Mouse (Mus musculus): ENCODE data around the gene Cyyr1. TPM values are rescaled to one million over a fixed set of nuclear protein-coding genes. Genes with fewer than 3 reads are reported as not detected.

Gene Cyyr1
- polyA plus RNA-seq, 1 experiment from 2014 or later = 3.8 TPM

GRCm38 (mm10) chr16:85541023-85541422 lies 12.2 kb downstream of the Cyyr1 start:
- no peaks in the 10 kb centered on the region for H3K27me3 ChIP-seq (ENCODE audit: control insufficient read depth, insufficient read depth, low read length)
- H3K9me3 ChIP-seq (ENCODE audit: control insufficient read depth, low read length) = no peaks in the 10 kb centered on the region
- no peaks in the 10 kb centered on the region for H3K36me3 ChIP-seq (replicated peaks; ENCODE audit: control insufficient read depth, insufficient read depth)
- ATAC-seq (ENCODE audit: low FRiP score) (no peak), DNase-seq (ENCODE audit: low spot score) (no peak)
- no peak overlapping the region for H3K4me3 ChIP-seq (replicated peaks; ENCODE audit: low read length)
- no peak overlapping the region for H3K9ac ChIP-seq
- no peak overlapping the region for H3K4me2 ChIP-seq (replicated peaks)
- no peaks in the 10 kb centered on the region for H3K4me1 ChIP-seq (replicated peaks; ENCODE audit: control insufficient read depth, insufficient read depth, low read length)
- H3K27ac ChIP-seq = no peak overlapping the region
- 88% methylated on average over 6 of the region's 6 CpGs for WGBS

GRCm38 (mm10) chr16:85538367-85538766 lies 14.8 kb downstream of the Cyyr1 start:
- DNase-seq (ENCODE audit: low spot score) (no peak), ATAC-seq (ENCODE audit: low FRiP score) (no peak)
- Histone ChIP-seq H3K4me1 (replicated peaks; ENCODE audit: control insufficient read depth, insufficient read depth, low read length) (no peaks in the 10 kb centered on the region), H3K9me3 (ENCODE audit: control insufficient read depth, low read length) (no peaks in the 10 kb centered on the region), H3K9ac (no peak overlapping the region), H3K36me3 (replicated peaks; ENCODE audit: control insufficient read depth, insufficient read depth) (no peaks in the 10 kb centered on the region), H3K4me3 (replicated peaks; ENCODE audit: low read length) (no peak overlapping the region), H3K27ac (no peak overlapping the region), H3K4me2 (replicated peaks) (no peak overlapping the region), H3K27me3 (ENCODE audit: control insufficient read depth, insufficient read depth, low read length) (no peaks in the 10 kb centered on the region)
- WGBS = 80% methylated on average over 5 of the region's 5 CpGs

DNA sequence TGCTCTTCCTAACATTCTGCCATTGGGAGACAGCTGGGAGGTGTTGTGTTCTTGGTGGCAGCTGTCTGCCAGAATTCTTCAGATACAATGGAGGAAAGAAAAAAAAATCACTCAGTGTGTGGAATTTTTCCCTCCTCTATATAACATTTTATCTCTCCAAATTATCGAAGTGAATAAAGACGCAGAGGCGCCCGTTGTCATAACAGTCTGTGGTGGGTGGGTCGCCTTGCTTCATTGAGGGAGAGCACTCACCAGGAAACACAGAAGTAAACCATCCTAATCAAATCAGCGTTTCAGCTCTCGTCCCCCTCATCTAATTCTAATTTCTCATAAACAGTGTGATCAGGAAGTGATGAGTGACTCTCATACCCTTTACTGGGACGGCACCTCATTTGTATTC lies 17.1 kb downstream of the Cyyr1 start:
- no peaks in the 10 kb centered on the region for H3K36me3 ChIP-seq (replicated peaks; ENCODE audit: control insufficient read depth, insufficient read depth)
- no peak overlapping the region for H3K4me3 ChIP-seq (replicated peaks; ENCODE audit: low read length)
- no peaks in the 10 kb centered on the region for H3K27me3 ChIP-seq (ENCODE audit: control insufficient read depth, insufficient read depth, low read length)
- no peak for DNase-seq (ENCODE audit: low spot score)
- H3K9ac ChIP-seq = no peak overlapping the region
- H3K27ac ChIP-seq = no peak overlapping the region
- H3K9me3 ChIP-seq (ENCODE audit: control insufficient read depth, low read length) = no peaks in the 10 kb centered on the region
- 84% methylated on average over 8 of the region's 8 CpGs for WGBS
- H3K4me1 ChIP-seq (replicated peaks; ENCODE audit: control insufficient read depth, insufficient read depth, low read length) = no peaks in the 10 kb centered on the region
- H3K4me2 ChIP-seq (replicated peaks) = no peak overlapping the region
- peak; percentile 14; the same call in 1 of the 2 replicates for ATAC-seq (ENCODE audit: low FRiP score)

DNA sequence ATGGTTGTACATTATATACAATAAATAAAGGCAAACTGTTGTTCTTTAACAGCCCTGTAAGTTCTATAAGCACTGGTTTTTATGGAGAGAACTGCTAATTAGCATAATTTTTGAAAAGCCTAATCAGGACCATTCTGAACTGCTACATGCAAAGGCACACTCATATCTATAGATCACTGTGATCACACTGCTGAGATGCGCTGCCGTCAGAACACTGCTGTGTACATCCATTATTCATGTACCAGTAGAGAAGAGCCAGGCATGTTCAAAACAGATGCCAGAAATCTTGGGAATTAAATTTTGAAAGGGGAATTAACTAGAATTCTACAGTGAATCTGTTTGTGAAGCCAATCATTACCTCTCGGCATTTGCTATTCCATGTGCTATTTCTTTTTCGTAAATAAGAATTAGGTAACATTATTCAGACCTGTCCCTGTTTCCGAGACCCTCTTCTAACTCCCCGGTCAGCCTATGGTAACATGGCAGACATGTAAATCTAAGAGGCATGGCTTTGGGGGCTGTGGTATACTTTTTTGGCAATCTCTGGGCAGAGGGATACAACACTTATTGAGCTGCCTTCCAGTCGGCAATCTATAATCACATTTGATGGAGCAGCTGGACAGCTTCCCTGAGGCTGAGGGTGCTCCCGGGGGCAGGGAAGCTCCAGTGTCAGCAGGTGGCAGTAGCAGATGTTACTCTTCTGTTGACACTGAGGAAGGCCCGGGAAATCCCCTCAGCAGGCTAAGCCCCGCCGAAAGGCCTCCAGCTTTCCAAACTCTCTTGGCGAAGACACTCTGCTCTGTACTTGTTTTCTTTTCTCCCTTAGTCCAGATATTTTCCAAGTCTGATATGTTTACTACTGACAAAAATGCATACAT lies 25.2 kb downstream of the Cyyr1 start:
- ATAC-seq (ENCODE audit: low FRiP score) = peak; percentile 69; the same call in 1 of the 2 replicates
- H3K4me2 ChIP-seq (replicated peaks) = 0 out of 2 replicates have a peak overlapping the region, but pooled peaks have one; percentile 12
- H3K4me1 ChIP-seq (replicated peaks; ENCODE audit: control insufficient read depth, insufficient read depth, low read length) = no peaks in the 10 kb centered on the region; the same call in 1 of the 2 replicates
- H3K36me3 ChIP-seq (replicated peaks; ENCODE audit: control insufficient read depth, insufficient read depth) = no peaks in the 10 kb centered on the region
- H3K27me3 ChIP-seq (ENCODE audit: control insufficient read depth, insufficient read depth, low read length) = no peaks in the 10 kb centered on the region
- H3K9me3 ChIP-seq (ENCODE audit: control insufficient read depth, low read length) = no peaks in the 10 kb centered on the region
- H3K27ac ChIP-seq = no peak overlapping the region
- H3K9ac ChIP-seq = no peak overlapping the region
- H3K4me3 ChIP-seq (replicated peaks; ENCODE audit: low read length) = no peak overlapping the region
- peak; percentile 24 for DNase-seq (ENCODE audit: low spot score)
- WGBS = 41% methylated on average over 12 of the region's 12 CpGs

GRCm38 (mm10) chr16:85524589-85524988 lies 28.6 kb downstream of the Cyyr1 start:
- H3K27me3 ChIP-seq (ENCODE audit: control insufficient read depth, insufficient read depth, low read length) = no peaks in the 10 kb centered on the region
- 83% methylated on average over 8 of the region's 8 CpGs for WGBS
- no peaks in the 10 kb centered on the region for H3K9me3 ChIP-seq (ENCODE audit: control insufficient read depth, low read length)
- H3K4me2 ChIP-seq (replicated peaks) = no peak overlapping the region
- ATAC-seq (ENCODE audit: low FRiP score) = no peak
- H3K4me1 ChIP-seq (replicated peaks; ENCODE audit: control insufficient read depth, insufficient read depth, low read length) = no peaks in the 10 kb centered on the region; the same call in 1 of the 2 replicates
- DNase-seq (ENCODE audit: low spot score) = no peak
- no peak overlapping the region for H3K27ac ChIP-seq
- H3K4me3 ChIP-seq (replicated peaks; ENCODE audit: low read length) = no peak overlapping the region
- H3K9ac ChIP-seq = no peak overlapping the region
- H3K36me3 ChIP-seq (replicated peaks; ENCODE audit: control insufficient read depth, insufficient read depth) = no peaks in the 10 kb centered on the region

DNA sequence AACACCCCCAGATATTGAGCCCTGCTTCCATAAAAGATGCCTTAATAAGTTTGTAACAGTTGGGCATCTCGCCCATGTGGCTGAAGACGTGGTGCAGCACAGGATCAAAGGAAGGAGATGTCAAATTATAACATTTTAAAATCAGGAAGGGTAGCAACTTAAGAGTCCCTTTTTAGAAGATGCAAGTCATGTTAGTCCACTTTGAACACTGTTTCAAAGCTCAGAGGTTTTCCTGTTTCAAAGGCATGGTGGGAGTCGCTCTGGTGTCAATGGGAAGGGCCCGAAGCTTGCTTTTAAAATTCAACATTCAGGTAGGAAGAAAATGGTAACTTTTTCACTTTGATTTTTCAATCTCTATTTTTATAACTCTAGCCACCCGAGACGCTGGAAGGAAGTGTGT lies 45.9 kb downstream of the Cyyr1 start:
- DNase-seq (ENCODE audit: low spot score) = no peak
- H3K9me3 ChIP-seq (ENCODE audit: control insufficient read depth, low read length) = no peaks in the 10 kb centered on the region
- H3K4me1 ChIP-seq (replicated peaks; ENCODE audit: control insufficient read depth, insufficient read depth, low read length) = no peaks in the 10 kb centered on the region
- no peaks in the 10 kb centered on the region for H3K27me3 ChIP-seq (ENCODE audit: control insufficient read depth, insufficient read depth, low read length)
- H3K4me2 ChIP-seq (replicated peaks) = no peak overlapping the region
- WGBS = 84% methylated on average over 6 of the region's 6 CpGs
- H3K4me3 ChIP-seq (replicated peaks; ENCODE audit: low read length) = no peak overlapping the region
- H3K36me3 ChIP-seq (replicated peaks; ENCODE audit: control insufficient read depth, insufficient read depth) = no peaks in the 10 kb centered on the region
- ATAC-seq (ENCODE audit: low FRiP score) = no peak
- H3K9ac ChIP-seq = no peak overlapping the region
- no peak overlapping the region for H3K27ac ChIP-seq

DNA sequence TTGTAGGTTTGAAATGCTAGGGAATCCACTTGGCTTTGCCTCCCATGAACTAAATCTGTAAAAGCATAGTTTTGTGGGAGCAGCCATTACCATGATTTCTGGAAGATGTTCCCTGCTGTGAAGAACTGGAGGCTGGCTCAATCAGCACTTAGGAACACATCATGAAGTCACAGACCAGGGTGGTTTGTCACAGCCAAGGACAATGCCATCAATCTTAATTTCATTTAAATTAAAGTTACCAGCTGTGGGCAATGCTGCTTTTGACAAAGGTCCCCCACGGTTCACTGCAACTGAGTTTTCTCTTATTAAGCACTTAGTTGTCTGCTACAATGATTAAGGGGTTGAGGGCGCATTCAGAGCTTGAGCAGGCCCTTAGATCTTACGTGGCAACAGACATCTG lies 48.1 kb downstream of the Cyyr1 start:
- Histone ChIP-seq H3K36me3 (replicated peaks; ENCODE audit: control insufficient read depth, insufficient read depth) (no peaks in the 10 kb centered on the region), H3K9ac (no peak overlapping the region), H3K4me3 (replicated peaks; ENCODE audit: low read length) (no peak overlapping the region), H3K4me2 (replicated peaks) (no peak overlapping the region), H3K27me3 (ENCODE audit: control insufficient read depth, insufficient read depth, low read length) (no peaks in the 10 kb centered on the region), H3K4me1 (replicated peaks; ENCODE audit: control insufficient read depth, insufficient read depth, low read length) (no peaks in the 10 kb centered on the region), H3K27ac (no peak overlapping the region), H3K9me3 (ENCODE audit: control insufficient read depth, low read length) (no peaks in the 10 kb centered on the region)
- ATAC-seq (ENCODE audit: low FRiP score) (no peak; the same call in 1 of the 2 replicates), DNase-seq (ENCODE audit: low spot score) (no peak)
- WGBS = 17% methylated on average over 3 of the region's 3 CpGs

- Histone ChIP-seq H3K27me3 (ENCODE audit: control insufficient read depth, insufficient read depth, low read length) (no peaks in the 10 kb centered on the region), H3K36me3 (replicated peaks; ENCODE audit: control insufficient read depth, insufficient read depth) (no peaks in the 10 kb centered on the region), H3K4me1 (replicated peaks; ENCODE audit: control insufficient read depth, insufficient read depth, low read length) (no peaks in the 10 kb centered on the region), H3K9me3 (ENCODE audit: control insufficient read depth, low read length) (no peaks in the 10 kb centered on the region), H3K27ac (no peak overlapping the region), H3K4me2 (replicated peaks) (no peak overlapping the region), H3K9ac (no peak overlapping the region), H3K4me3 (replicated peaks; ENCODE audit: low read length) (no peak overlapping the region)
- ATAC-seq (ENCODE audit: low FRiP score) = no peak
- DNase-seq (ENCODE audit: low spot score) = no peak
- 74% methylated on average over 5 of the region's 5 CpGs for WGBS
These were observed 49.8 kb downstream of the Cyyr1 start for GRCm38 (mm10) chr16:85503416-85503815.

DNA sequence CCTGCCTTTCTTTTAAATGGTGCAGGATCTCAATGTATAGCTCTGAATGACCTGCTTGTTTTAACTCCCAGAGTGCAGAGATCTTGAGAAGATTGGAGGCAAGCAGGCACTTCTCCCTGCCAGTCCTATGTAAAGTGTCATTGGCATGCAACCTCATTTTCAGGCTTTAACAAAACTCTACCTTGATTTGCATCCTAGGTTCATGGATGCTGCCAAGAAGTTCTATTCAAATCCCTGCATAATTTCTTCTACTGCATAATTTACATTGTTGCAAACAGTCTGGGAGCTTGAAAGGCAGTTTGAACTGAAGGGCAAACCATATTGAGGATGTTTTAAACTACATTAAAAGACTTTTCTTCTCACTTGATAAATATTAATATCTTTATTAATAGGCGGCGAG lies 57.4 kb downstream of the Cyyr1 start:
- H3K4me3 ChIP-seq (replicated peaks; ENCODE audit: low read length) = no peak overlapping the region
- no peaks in the 10 kb centered on the region for H3K9me3 ChIP-seq (ENCODE audit: control insufficient read depth, low read length)
- no peak overlapping the region for H3K9ac ChIP-seq
- no peak overlapping the region for H3K4me2 ChIP-seq (replicated peaks)
- H3K27ac ChIP-seq = no peak overlapping the region
- H3K27me3 ChIP-seq (ENCODE audit: control insufficient read depth, insufficient read depth, low read length) = no peaks in the 10 kb centered on the region
- no peaks in the 10 kb centered on the region for H3K4me1 ChIP-seq (replicated peaks; ENCODE audit: control insufficient read depth, insufficient read depth, low read length)
- no peaks in the 10 kb centered on the region for H3K36me3 ChIP-seq (replicated peaks; ENCODE audit: control insufficient read depth, insufficient read depth)
- 61% methylated on average over 2 of the region's 2 CpGs for WGBS
- ATAC-seq (ENCODE audit: low FRiP score) (no peak), DNase-seq (ENCODE audit: low spot score) (no peak)

Data from hindbrain, embryonic 14.5 days (tissue).